Comparison of ENCODE assay signal across 8 mouse cellular contexts in the genomic region with DNA sequence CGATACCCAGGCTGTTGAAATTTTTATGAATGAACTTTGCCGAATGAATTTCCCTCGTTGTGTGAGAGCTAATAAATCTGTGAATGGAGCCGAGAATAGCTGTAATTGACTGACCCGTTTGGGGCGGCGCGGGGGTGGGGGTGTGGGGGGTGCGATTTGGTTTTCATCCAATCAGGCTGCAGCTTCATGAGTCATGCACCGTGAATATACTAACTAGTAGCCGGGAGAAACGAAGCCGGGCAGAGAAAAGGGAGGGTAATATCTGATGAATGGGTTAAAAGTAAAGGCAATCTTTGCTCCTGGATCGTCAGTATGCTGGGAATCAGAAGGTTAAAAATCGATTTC. TPM values are rescaled to one million over a fixed set of nuclear protein-coding genes. Genes with fewer than 3 reads are reported as not detected.
A peak's percentile ranks its signal among the peaks of the same experiment; 100 is the strongest.
DNase-seq lines count a peak whose midpoint lies in the region; ATAC-seq and TF ChIP-seq lines count a peak whose summit lies in the region.

A gene (minus strand): TSS at position 63 of the 345 bp plus-strand sequence.

- no peak for TF ChIP-seq EP300 in heart, adult 2 months (IDR thresholded peaks at IDR 0.05; ENCODE audit: insufficient read depth, low read depth, low read length)

- DNase-seq in heart, adult 2 months: peak in 1 of 2 experiments; percentile 10
- no peak for DNase-seq in heart, postnatal 25 days (ENCODE audit: low spot score)
- DNase-seq in CD4-positive, CD25-positive, alpha-beta regulatory T cell, adult 2 months (ENCODE audit: low read depth, low spot score): peak; percentile 26
- DNase-seq in cerebellum, adult 8-10 months: peak; percentile 39
- DNase-seq in layer of hippocampus, postnatal 14 days (ENCODE audit: low spot score in 2 of 2): no peak

- no peak within 1 kb of the TSS for H3K27ac ChIP-seq in heart, adult 2 months
- no peak within 1 kb of the TSS for H3K27ac ChIP-seq in heart, embryonic 14.5 days (replicated peaks in 1 of 2; ENCODE audit: control insufficient read depth in 1 of 2, insufficient read depth in 1 of 2, low read depth in 2 of 2, low read length in 2 of 2)
- 0 out of 2 replicates have a peak within 1 kb of the TSS, but pooled peaks have one; percentile 1 for H3K27ac ChIP-seq in limb, embryonic 15.5 days
- peak within 1 kb of the TSS; percentile 27; the same call in 1 of the 2 replicates for H3K27ac ChIP-seq in stomach, embryonic 14.5 days (ENCODE audit: low read length)

- H3K4me3 ChIP-seq in heart, adult 2 months: peak within 1 kb of the TSS; percentile 47
- H3K4me3 ChIP-seq in heart, embryonic 14.5 days (ENCODE audit: control insufficient read depth in 1 of 2, insufficient read depth in 1 of 2, low read depth in 1 of 2, low read length in 2 of 2): peak within 1 kb of the TSS; percentile 56 to 58
- peak within 1 kb of the TSS; percentile 47 for H3K4me3 ChIP-seq in limb, embryonic 15.5 days
- peak within 1 kb of the TSS; percentile 42 for H3K4me3 ChIP-seq in stomach, embryonic 14.5 days (ENCODE audit: low read depth, low read length)

- WGBS in heart, adult 2 months: under 1% methylated on average over 15 of the region's 15 CpGs
- WGBS in heart, embryonic 14.5 days: under 1% methylated on average over 15 of the region's 15 CpGs
- WGBS in limb, embryonic 15.5 days: 0% methylated on average over 15 of the region's 15 CpGs
- WGBS in stomach, embryonic 14.5 days: under 1% methylated on average over 15 of the region's 15 CpGs

- TF ChIP-seq POLR2A in heart, adult 2 months (IDR thresholded peaks at IDR 0.05; ENCODE audit: insufficient read depth, low read depth, low read length): no peak

- H3K9ac ChIP-seq in heart, adult 2 months (ENCODE audit: low read depth, low read length): peak within 1 kb of the TSS; percentile 38
- H3K9ac ChIP-seq in heart, embryonic 14.5 days (ENCODE audit: low read length): peak within 1 kb of the TSS; percentile 73
- H3K9ac ChIP-seq in limb, embryonic 15.5 days: peak within 1 kb of the TSS; percentile 33
- H3K9ac ChIP-seq in stomach, embryonic 14.5 days (replicated peaks; ENCODE audit: low read depth, low read length): peak within 1 kb of the TSS; percentile 25; the same call in 1 of the 2 replicates

- peaks cover 4% of the 10 kb centered on the region; the same call in 1 of the 2 replicates for H3K27me3 ChIP-seq in heart, adult 2 months (ENCODE audit: control insufficient read depth, insufficient read depth, low read length)
- peaks cover 33% of the 10 kb centered on the region for H3K27me3 ChIP-seq in heart, embryonic 14.5 days (ENCODE audit: control insufficient read depth, insufficient read depth, low read length)
- peaks cover 32% of the 10 kb centered on the region for H3K27me3 ChIP-seq in limb, embryonic 15.5 days
- H3K27me3 ChIP-seq in stomach, embryonic 14.5 days (ENCODE audit: control insufficient read depth, insufficient read depth, low read length): peaks cover 13% of the 10 kb centered on the region; the same call in 1 of the 2 replicates

- no peaks in the 10 kb centered on the region for H3K9me3 ChIP-seq in heart, embryonic 14.5 days (ENCODE audit: control insufficient read depth, low read length)
- H3K9me3 ChIP-seq in limb, embryonic 15.5 days: no peaks in the 10 kb centered on the region
- no peaks in the 10 kb centered on the region for H3K9me3 ChIP-seq in stomach, embryonic 14.5 days (ENCODE audit: control insufficient read depth, low read depth, low read length)

- H3K36me3 ChIP-seq in heart, adult 2 months (ENCODE audit: control insufficient read depth, insufficient read depth, low read length): no peaks in the 10 kb centered on the region
- H3K36me3 ChIP-seq in heart, embryonic 14.5 days (ENCODE audit: control insufficient read depth, insufficient read depth, low read length): no peaks in the 10 kb centered on the region
- H3K36me3 ChIP-seq in limb, embryonic 15.5 days: no peaks in the 10 kb centered on the region
- no peaks in the 10 kb centered on the region for H3K36me3 ChIP-seq in stomach, embryonic 14.5 days (ENCODE audit: control insufficient read depth, insufficient read depth, low read length)

- H3K4me2 ChIP-seq in heart, embryonic 14.5 days (ENCODE audit: low read length): peak within 1 kb of the TSS; percentile 100
- H3K4me2 ChIP-seq in limb, embryonic 15.5 days: peak within 1 kb of the TSS; percentile 89
- H3K4me2 ChIP-seq in stomach, embryonic 14.5 days (replicated peaks; ENCODE audit: low read depth, low read length): peak within 1 kb of the TSS; percentile 98

- intact Hi-C loops in heart, adult 2 months (cut with DNase I): no loop called here
- intact Hi-C loops in heart, postnatal 25 days (cut with DNase I): no loop called here

- 0 out of 2 replicates have a peak, but pooled peaks have one; percentile 36 for ATAC-seq in heart, embryonic 14.5 days (ENCODE audit: insufficient number of reproducible peaks, insufficient read depth, low FRiP score, low read depth)
- peak; percentile 46 for ATAC-seq in limb, embryonic 15.5 days (ENCODE audit: insufficient number of reproducible peaks, low FRiP score, low TSS enrichment, low read depth)
- ATAC-seq in stomach, embryonic 14.5 days (ENCODE audit: insufficient number of reproducible peaks, insufficient read depth, low FRiP score, low read depth): peak; percentile 81

- no peaks in the 10 kb centered on the region for H3K4me1 ChIP-seq in heart, adult 2 months (ENCODE audit: control insufficient read depth, insufficient read depth, low read length)
- H3K4me1 ChIP-seq in heart, embryonic 14.5 days (ENCODE audit: control insufficient read depth in 2 of 2, insufficient read depth in 2 of 2, low read length in 2 of 2): peaks cover 9 to 14% of the 10 kb centered on the region in 2 experiments
- peaks cover 25% of the 10 kb centered on the region for H3K4me1 ChIP-seq in limb, embryonic 15.5 days
- H3K4me1 ChIP-seq in stomach, embryonic 14.5 days (ENCODE audit: control insufficient read depth, insufficient read depth, low read length): no peaks in the 10 kb centered on the region

- TF ChIP-seq CTCF in heart, adult 2 months (IDR thresholded peaks at IDR 0.05): no peak

- H3K79me2 ChIP-seq in heart, adult 2 months (replicated peaks; ENCODE audit: control insufficient read depth, insufficient read depth, low read length): no peaks in the 10 kb centered on the region

RNA-seq across cellular contexts. Expression of the gene that starts here (rescaled TPM):
- under 1 TPM; 0.44 to 0.77 TPM for total RNA-seq in heart, adult 2 months (2021)
- 0.31 and 0.38 TPM in 2 replicates for polyA plus RNA-seq in heart, adult 2 months (2012; rRNA removed)
- under 1 TPM; 0.42 to 0.49 TPM for total RNA-seq in heart, postnatal 25 days (2021)
- 1.2 and 1.3 TPM in 2 replicates for polyA plus RNA-seq in heart, embryonic 14.5 days (2014; fragmentation: Nextera tagmentation; extraction: Ambion mirVana)
- polyA plus RNA-seq in limb, embryonic 15.5 days (2015; fragmentation: Nextera tagmentation; extraction: Ambion mirVana): 1.8 TPM in 2 replicates
- 2.3 and 3.6 TPM in 2 replicates for polyA plus RNA-seq in stomach, embryonic 14.5 days (2014; fragmentation: Nextera tagmentation; extraction: Ambion mirVana)
- 1 to 10 TPM; 5.8 to 7.3 TPM for total RNA-seq in layer of hippocampus, postnatal 14 days (2021)

Comparison
In these comparisons a context has a peak if more than half of its experiments do, and no peak if none do; other contexts are left out.
1. DNase-seq: peak in CD4-positive, CD25-positive, alpha-beta regulatory T cell, adult 2 months (single experiment) and cerebellum, adult 8-10 months (single experiment); none in heart, postnatal 25 days (single experiment) and layer of hippocampus, postnatal 14 days (0 of 2).
2. H3K27ac ChIP-seq: peak in limb, embryonic 15.5 days (single experiment) and stomach, embryonic 14.5 days (single experiment); none in heart, adult 2 months (single experiment) and heart, embryonic 14.5 days (0 of 2).
3. Peak in every context shown above with its lines, with median percentiles within 50 percentile points of each other: H3K4me3 ChIP-seq, H3K9ac ChIP-seq, ATAC-seq and H3K4me2 ChIP-seq.